Mouse (Mus musculus) telencephalon, adult 2 months (tissue): ENCODE data around the gene Dbp.

Experiments
- DNase-seq: peaks from one replicate; pipeline ENCODE4 v3.0.0-alpha.2; 2011; ENCODE audit warnings: low read depth, low spot score

Gene Dbp

GRCm38 (mm10) chr7:45711316-45712021, 6.6 kb downstream of the Dbp start:
- DNase-seq, result no peak

GRCm38 (mm10) chr7:45712022-45712757, 7.3 kb downstream of the Dbp start:
- DNase-seq, result no peak

GRCm38 (mm10) chr7:45713396-45713795, 8.5 kb downstream of the Dbp start:
- DNase-seq, result no peak

GRCm38 (mm10) chr7:45713881-45714520, 9.1 kb downstream of the Dbp start:
- DNase-seq, result no peak

- no peak for DNase-seq
Measured at GRCm38 (mm10) chr7:45714630-45715089, 9.8 kb downstream of the Dbp start.

- peak; percentile 97 for DNase-seq
Measured at GRCm38 (mm10) chr7:45715090-45715708, 10.3 kb downstream of the Dbp start, which contains the start of gene Rpl18. Gene Rpl18 (plus strand): TSS chr7:45715457.

GRCm38 (mm10) chr7:45715741-45716459, 11.0 kb downstream of the Dbp start:
- no peak for DNase-seq

GRCm38 (mm10) chr7:45716460-45716857, 11.6 kb downstream of the Dbp start:
- no peak for DNase-seq

GRCm38 (mm10) chr7:45716952-45717917, 12.3 kb downstream of the Dbp start:
- DNase-seq, result no peak

GRCm38 (mm10) chr7:45717918-45718297, 13.0 kb downstream of the Dbp start, which contains the start of gene Sphk2:
Gene Sphk2 (minus strand): TSS chr7:45718002.
- DNase-seq, result peak; percentile 98

GRCm38 (mm10) chr7:45718331-45718730, 13.4 kb downstream of the Dbp start:
- no peak for DNase-seq

- DNase-seq, result no peak
Measured at GRCm38 (mm10) chr7:45719180-45719579, 14.3 kb downstream of the Dbp start.

GRCm38 (mm10) chr7:45719738-45720412, 15.0 kb downstream of the Dbp start:
- DNase-seq, result no peak

GRCm38 (mm10) chr7:45720413-45721233, 15.7 kb downstream of the Dbp start, which contains the start of gene Fam83e:
Gene Fam83e (plus strand): TSS chr7:45721212.
- DNase-seq, result no peak

GRCm38 (mm10) chr7:45721234-45721571, 16.3 kb downstream of the Dbp start:
- DNase-seq, result no peak

GRCm38 (mm10) chr7:45721642-45722347, 16.9 kb downstream of the Dbp start:
- no peak for DNase-seq

- DNase-seq, result no peak
Measured at GRCm38 (mm10) chr7:45722348-45722713, 17.4 kb downstream of the Dbp start.

GRCm38 (mm10) chr7:45723301-45723700, 18.4 kb downstream of the Dbp start:
- no peak for DNase-seq
